Mouse (Mus musculus) heart, embryonic 11.5 days (tissue): ENCODE results near the gene BC030499. TPM values are rescaled to one million over a fixed set of nuclear protein-coding genes. Genes with fewer than 3 reads are reported as not detected.
A peak's percentile ranks its signal among the peaks of the same experiment; 100 is the strongest.

Experiments used
- ATAC-seq: fragments of 200-750 bp; cut with Nextera tagmentation; replicated peaks from 2 replicates; pipeline ENCODE4 v1.8.0; 2017; ENCODE audit warnings: moderate library complexity; ENCODE audit not compliant: insufficient number of reproducible peaks, low FRiP score, low TSS enrichment
- H3K27ac ChIP-seq: fragments of 300-500 bp; sonication (generic); 2 replicates; pipeline ENCODE4 v1.5.1; 2014; ENCODE audit warnings: mild to moderate bottlenecking, low read depth, low read length
- H3K27me3 ChIP-seq: fragments of 300-500 bp; sonication (generic); 2 replicates; pipeline ENCODE4 v1.6.1; 2014; ENCODE audit warnings: mild to moderate bottlenecking, low read length, mixed read lengths; ENCODE audit not compliant: control insufficient read depth, insufficient read depth
- H3K36me3 ChIP-seq: fragments of 300-500 bp; sonication (generic); 2 replicates; pipeline ENCODE4 v1.6.1; 2014; ENCODE audit warnings: mild to moderate bottlenecking, low read length, moderate library complexity, mixed read lengths; ENCODE audit not compliant: control insufficient read depth, insufficient read depth
- H3K4me1 ChIP-seq: fragments of 300-500 bp; sonication (generic); 2 replicates; pipeline ENCODE4 v1.6.1; 2014; ENCODE audit warnings: low read length; ENCODE audit not compliant: control insufficient read depth, insufficient read depth
- H3K4me2 ChIP-seq: fragments of 300-500 bp; sonication (generic); 2 replicates; pipeline ENCODE4 v1.6.1; 2014; ENCODE audit warnings: mild to moderate bottlenecking, moderate library complexity
- H3K4me3 ChIP-seq: fragments of 300-500 bp; sonication (generic); 2 replicates; pipeline ENCODE4 v1.5.1; 2014; ENCODE audit warnings: low read depth, low read length
- H3K9ac ChIP-seq: fragments of 300-500 bp; sonication (generic); 2 replicates; pipeline ENCODE4 v1.6.1; 2014; ENCODE audit warnings: mild to moderate bottlenecking, low read depth, low read length, moderate library complexity
- H3K9me3 ChIP-seq: fragments of 300-500 bp; sonication (generic); replicated peaks from 2 replicates; pipeline ENCODE4 v1.6.1; 2016; ENCODE audit warnings: low read length; ENCODE audit not compliant: control insufficient read depth
- WGBS: fragments of 180-500 bp; shearing (Covaris S2); extraction: QIAGEN DNeasy Blood & Tissue Kit; methylation state at CpG from one replicate; pipeline ENCODE4 v1.1.7; 2014; ENCODE audit not compliant: insufficient replicate concordance; 5-methylcytosine and 5-hydroxymethylcytosine counted together
- polyA plus RNA-seq: library from polyadenylated mRNA; unstranded; fragments of >200 nt; fragmentation: Nextera tagmentation; extraction: Ambion mirVana; gene quantifications from 2 replicates; pipeline ENCODE4 v1.2.1, GENCODE M21; 2014

BC030499 gene
- 0.17 TPM in 1 of 2 replicates, not detected in the other for polyA plus RNA-seq

GRCm38 (mm10) chr11:78290654-78291053 lies at the start of gene BC030499:
TSS of gene BC030499 (plus strand) at chr11:78290841.
- peaks cover 27% of the 10 kb centered on the region for H3K36me3 ChIP-seq
- no peak within 1 kb of the TSS for H3K27ac ChIP-seq
- H3K4me1 ChIP-seq, result no peaks in the 10 kb centered on the region
- H3K9ac ChIP-seq, result no peak within 1 kb of the TSS
- no peak within 1 kb of the TSS for H3K4me3 ChIP-seq
- no peaks in the 10 kb centered on the region for H3K9me3 ChIP-seq
- no peaks in the 10 kb centered on the region for H3K27me3 ChIP-seq
- WGBS, result 89% methylated on average over 4 of the region's 4 CpGs
- ATAC-seq, result no peak
- no peak within 1 kb of the TSS for H3K4me2 ChIP-seq

GRCm38 (mm10) chr11:78245261-78245626 lies 45.4 kb upstream of the BC030499 start:
- Histone ChIP-seq H3K9ac (peak overlapping the region; percentile 95), H3K36me3 (peaks cover under 1% of the 10 kb centered on the region; the same call in 1 of the 2 replicates), H3K27ac (peak overlapping the region; percentile 93), H3K4me2 (peak overlapping the region; percentile 86), H3K9me3 (no peaks in the 10 kb centered on the region), H3K4me3 (peak overlapping the region; percentile 85), H3K27me3 (no peaks in the 10 kb centered on the region), H3K4me1 (peaks cover 14% of the 10 kb centered on the region)
- under 1% methylated on average over 19 of the region's 19 CpGs for WGBS
- no peak; the same call in 1 of the 2 replicates for ATAC-seq

GRCm38 (mm10) chr11:78245627-78246317 lies 44.9 kb upstream of the BC030499 start, which contains the start of the genes Sdf2 and Supt6:
TSS of gene Sdf2 (plus strand) at chr11:78245746.
TSS of gene Supt6 (minus strand) at chr11:78245987.
- peak within 1 kb of the TSS; percentile 93 for H3K27ac ChIP-seq
- ATAC-seq, result peak; percentile 92
- peak within 1 kb of the TSS; percentile 86 for H3K4me2 ChIP-seq
- no peaks in the 10 kb centered on the region for H3K27me3 ChIP-seq
- WGBS, result under 1% methylated on average over 50 of the region's 50 CpGs
- H3K4me1 ChIP-seq, result peaks cover 14% of the 10 kb centered on the region
- no peaks in the 10 kb centered on the region for H3K36me3 ChIP-seq
- H3K4me3 ChIP-seq, result peak within 1 kb of the TSS; percentile 85
- no peaks in the 10 kb centered on the region for H3K9me3 ChIP-seq
- peak within 1 kb of the TSS; percentile 95 for H3K9ac ChIP-seq

GRCm38 (mm10) chr11:78246318-78247011 lies 44.2 kb upstream of the BC030499 start:
- Histone ChIP-seq H3K27me3 (no peaks in the 10 kb centered on the region), H3K9me3 (no peaks in the 10 kb centered on the region), H3K9ac (peak overlapping the region; percentile 95), H3K36me3 (no peaks in the 10 kb centered on the region; the same call in 1 of the 2 replicates), H3K4me3 (peak overlapping the region; percentile 85), H3K4me1 (peaks cover 14% of the 10 kb centered on the region), H3K4me2 (peak overlapping the region; percentile 86), H3K27ac (no peak overlapping the region; the same call in 1 of the 2 replicates)
- no peak for ATAC-seq
- WGBS, result 47% methylated on average over 7 of the region's 7 CpGs

- Histone ChIP-seq H3K27me3 (no peaks in the 10 kb centered on the region), H3K9me3 (no peaks in the 10 kb centered on the region), H3K4me1 (peaks cover 14% of the 10 kb centered on the region), H3K9ac (no peak overlapping the region), H3K4me2 (peak overlapping the region; percentile 86), H3K4me3 (peak overlapping the region; percentile 85; the same call in 1 of the 2 replicates), H3K36me3 (peaks cover 2% of the 10 kb centered on the region; the same call in 1 of the 2 replicates), H3K27ac (no peak overlapping the region)
- ATAC-seq, result no peak
- 58% methylated on average over 3 of the region's 3 CpGs for WGBS
These were observed 43.7 kb upstream of the BC030499 start for GRCm38 (mm10) chr11:78247012-78247348.

GRCm38 (mm10) chr11:78247727-78248140 lies 42.9 kb upstream of the BC030499 start:
- Histone ChIP-seq H3K36me3 (peaks cover 8% of the 10 kb centered on the region; the same call in 1 of the 2 replicates), H3K9me3 (no peaks in the 10 kb centered on the region), H3K4me2 (no peak overlapping the region; the same call in 1 of the 2 replicates), H3K27me3 (no peaks in the 10 kb centered on the region), H3K27ac (no peak overlapping the region), H3K4me3 (no peak overlapping the region), H3K9ac (no peak overlapping the region), H3K4me1 (peaks cover 14% of the 10 kb centered on the region)
- ATAC-seq, result no peak
- 62% methylated on average over 4 of the region's 4 CpGs for WGBS

DNA sequence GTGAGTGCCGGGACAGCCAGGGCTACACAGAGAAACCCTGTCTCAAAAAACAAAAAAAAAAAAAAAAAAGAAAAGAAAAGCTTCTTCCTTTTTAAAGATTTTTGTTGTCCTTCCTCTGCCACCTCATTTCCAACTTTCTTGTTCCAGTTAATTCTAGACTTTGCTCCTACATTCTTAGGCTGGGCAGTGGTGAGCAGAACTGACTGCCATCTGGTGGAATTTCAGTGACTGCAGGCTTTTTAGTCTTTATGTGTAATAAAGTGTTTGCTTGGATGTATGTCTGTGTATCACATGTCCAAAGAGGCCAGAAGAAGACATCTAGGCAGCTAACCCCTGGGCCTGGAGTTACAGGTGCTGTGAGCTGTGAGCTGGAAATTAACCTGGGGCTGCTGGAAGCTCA lies 34.0 kb upstream of the BC030499 start:
- no peak overlapping the region for H3K4me2 ChIP-seq
- H3K27me3 ChIP-seq, result no peaks in the 10 kb centered on the region
- ATAC-seq, result no peak
- H3K36me3 ChIP-seq, result peaks cover 14% of the 10 kb centered on the region
- no peaks in the 10 kb centered on the region for H3K4me1 ChIP-seq
- no peaks in the 10 kb centered on the region for H3K9me3 ChIP-seq
- 94% methylated on average over 1 of the region's 1 CpGs for WGBS
- H3K9ac ChIP-seq, result no peak overlapping the region
- no peak overlapping the region for H3K27ac ChIP-seq
- H3K4me3 ChIP-seq, result no peak overlapping the region

DNA sequence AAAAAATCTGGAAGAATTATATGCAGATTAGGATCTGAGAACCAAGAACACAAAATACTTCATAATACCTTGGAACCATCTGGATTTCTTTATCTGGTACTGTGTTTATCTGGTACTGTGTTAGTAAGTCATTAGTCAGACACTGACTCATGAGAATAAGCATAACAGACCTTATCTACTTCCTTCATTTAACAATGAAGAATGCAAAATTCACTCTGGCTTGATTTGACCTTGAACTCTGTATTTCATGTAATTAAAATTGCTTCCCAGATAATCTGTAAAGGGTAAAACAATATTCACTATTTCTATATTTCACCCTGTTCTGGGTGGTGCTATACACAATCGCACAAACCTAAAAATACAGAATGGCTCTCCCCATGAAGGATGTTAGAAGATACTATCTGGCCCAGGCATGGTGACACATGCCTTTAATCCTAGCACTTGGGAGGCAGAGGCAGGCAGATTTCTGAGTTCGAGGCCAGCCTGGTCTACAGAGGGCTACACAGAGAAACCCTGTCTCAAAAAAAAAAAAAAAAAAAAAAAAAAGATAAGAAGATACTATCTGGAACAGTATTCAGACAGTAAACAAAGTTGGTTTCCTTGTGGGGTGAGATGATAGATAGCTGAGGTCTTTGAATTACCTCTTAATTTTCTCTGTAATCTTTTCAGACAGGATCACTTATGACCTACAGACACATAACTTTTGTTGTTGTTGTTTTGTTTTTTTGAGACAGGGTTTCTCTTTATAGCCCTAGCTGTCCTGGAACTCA lies 30.0 kb upstream of the BC030499 start:
- ATAC-seq, result no peak
- Histone ChIP-seq H3K9me3 (no peaks in the 10 kb centered on the region), H3K27me3 (no peaks in the 10 kb centered on the region), H3K9ac (no peak overlapping the region), H3K4me2 (peak overlapping the region; percentile 74), H3K36me3 (peaks cover 11% of the 10 kb centered on the region), H3K4me1 (peaks cover 5% of the 10 kb centered on the region; the same call in 1 of the 2 replicates), H3K4me3 (peak overlapping the region; percentile 88), H3K27ac (no peak overlapping the region)
- 83% methylated on average over 2 of the region's 2 CpGs for WGBS
